Mouse (Mus musculus): ENCODE results near the gene Baz2a. TPM values are rescaled to one million over a fixed set of nuclear protein-coding genes. Genes with fewer than 3 reads are reported as not detected.

Gene Baz2a
- polyA plus RNA-seq, 1 experiment from 2014 or later, result 17.2 TPM

GRCm38 (mm10) chr10:128127497-128127896, 36.1 kb downstream of the Baz2a start:
- WGBS, result 75% methylated on average over 5 of the region's 5 CpGs
- no peak for ATAC-seq (ENCODE audit: insufficient number of reproducible peaks, insufficient read depth, low FRiP score, low read depth)
- H3K36me3 ChIP-seq (ENCODE audit: control insufficient read depth, insufficient read depth, low read length), result peaks cover 92% of the 10 kb centered on the region
- no peak overlapping the region for H3K27ac ChIP-seq (replicated peaks in 1 of 2; ENCODE audit: control insufficient read depth in 1 of 2, insufficient read depth in 1 of 2, low read depth in 2 of 2, low read length in 2 of 2)
- H3K4me3 ChIP-seq (ENCODE audit: control insufficient read depth in 1 of 2, insufficient read depth in 1 of 2, low read depth in 1 of 2, low read length in 2 of 2), result no peak overlapping the region
- H3K4me1 ChIP-seq (ENCODE audit: control insufficient read depth in 2 of 2, insufficient read depth in 2 of 2, low read length in 2 of 2), result no peaks in the 10 kb centered on the region
- no peak overlapping the region for H3K4me2 ChIP-seq (ENCODE audit: low read length)
- no peak overlapping the region for H3K9ac ChIP-seq (ENCODE audit: low read length)
- H3K9me3 ChIP-seq (ENCODE audit: control insufficient read depth, low read length), result no peaks in the 10 kb centered on the region
- H3K27me3 ChIP-seq (ENCODE audit: control insufficient read depth, insufficient read depth, low read length), result no peaks in the 10 kb centered on the region

DNA sequence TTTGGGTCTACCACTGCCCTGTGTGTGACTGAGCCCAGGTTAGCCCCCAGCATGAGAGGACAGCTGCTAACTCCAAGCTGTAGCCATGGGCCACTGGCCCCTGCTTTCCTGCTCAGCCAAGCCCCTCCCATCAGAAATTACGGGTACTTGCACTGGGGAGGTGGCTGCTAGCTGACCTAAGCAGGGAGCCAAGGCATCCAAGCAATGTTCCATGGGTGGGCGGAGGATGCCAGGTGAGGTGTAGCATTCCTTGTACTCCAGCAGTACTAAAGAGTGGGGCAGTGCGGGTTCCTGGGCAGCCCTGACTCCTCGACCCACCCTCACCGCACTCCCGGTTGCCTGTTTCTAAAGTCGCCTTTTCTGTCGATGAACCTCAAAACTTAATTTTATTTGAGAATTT, 36.8 kb downstream of the Baz2a start:
- Histone ChIP-seq H3K27me3 (ENCODE audit: control insufficient read depth, insufficient read depth, low read length) (no peaks in the 10 kb centered on the region), H3K9ac (ENCODE audit: low read length) (no peak overlapping the region), H3K9me3 (ENCODE audit: control insufficient read depth, low read length) (no peaks in the 10 kb centered on the region), H3K36me3 (ENCODE audit: control insufficient read depth, insufficient read depth, low read length) (peaks cover 92% of the 10 kb centered on the region), H3K27ac (replicated peaks in 1 of 2; ENCODE audit: control insufficient read depth in 1 of 2, insufficient read depth in 1 of 2, low read depth in 2 of 2, low read length in 2 of 2) (no peak overlapping the region; a peak in 1 of 4 replicates), H3K4me1 (ENCODE audit: control insufficient read depth in 2 of 2, insufficient read depth in 2 of 2, low read length in 2 of 2) (no peaks in the 10 kb centered on the region), H3K4me3 (ENCODE audit: control insufficient read depth in 1 of 2, insufficient read depth in 1 of 2, low read depth in 1 of 2, low read length in 2 of 2) (no peak overlapping the region), H3K4me2 (ENCODE audit: low read length) (no peak overlapping the region)
- no peak for ATAC-seq (ENCODE audit: insufficient number of reproducible peaks, insufficient read depth, low FRiP score, low read depth)
- 83% methylated on average over 8 of the region's 8 CpGs for WGBS

- H3K27ac ChIP-seq (replicated peaks in 1 of 2; ENCODE audit: control insufficient read depth in 1 of 2, insufficient read depth in 1 of 2, low read depth in 2 of 2, low read length in 2 of 2), result no peak overlapping the region
These were observed 39.9 kb downstream of the Baz2a start for GRCm38 (mm10) chr10:128131297-128131696.

GRCm38 (mm10) chr10:128131812-128132211, 40.4 kb downstream of the Baz2a start:
- no peak for ATAC-seq (ENCODE audit: insufficient number of reproducible peaks, insufficient read depth, low FRiP score, low read depth)
- H3K9me3 ChIP-seq (ENCODE audit: control insufficient read depth, low read length), result no peaks in the 10 kb centered on the region
- no peak overlapping the region for H3K4me2 ChIP-seq (ENCODE audit: low read length)
- no peak overlapping the region for H3K27ac ChIP-seq (replicated peaks in 1 of 2; ENCODE audit: control insufficient read depth in 1 of 2, insufficient read depth in 1 of 2, low read depth in 2 of 2, low read length in 2 of 2)
- H3K9ac ChIP-seq (ENCODE audit: low read length), result no peak overlapping the region
- peaks cover 86% of the 10 kb centered on the region for H3K36me3 ChIP-seq (ENCODE audit: control insufficient read depth, insufficient read depth, low read length)
- H3K4me3 ChIP-seq (ENCODE audit: control insufficient read depth in 1 of 2, insufficient read depth in 1 of 2, low read depth in 1 of 2, low read length in 2 of 2), result no peak overlapping the region
- H3K27me3 ChIP-seq (ENCODE audit: control insufficient read depth, insufficient read depth, low read length), result no peaks in the 10 kb centered on the region
- H3K4me1 ChIP-seq (ENCODE audit: control insufficient read depth in 2 of 2, insufficient read depth in 2 of 2, low read length in 2 of 2), result no peaks in the 10 kb centered on the region

More at GRCm38 (mm10) chr10:128131297-128131696, 39.9 kb downstream of the Baz2a start:
- WGBS, result 73% methylated on average over 3 of the region's 3 CpGs
- peaks cover 91% of the 10 kb centered on the region for H3K36me3 ChIP-seq (ENCODE audit: control insufficient read depth, insufficient read depth, low read length)
- no peaks in the 10 kb centered on the region for H3K27me3 ChIP-seq (ENCODE audit: control insufficient read depth, insufficient read depth, low read length)
- H3K9ac ChIP-seq (ENCODE audit: low read length), result no peak overlapping the region
- no peak overlapping the region for H3K4me2 ChIP-seq (ENCODE audit: low read length)
- no peak for ATAC-seq (ENCODE audit: insufficient number of reproducible peaks, insufficient read depth, low FRiP score, low read depth)
- no peaks in the 10 kb centered on the region for H3K4me1 ChIP-seq (ENCODE audit: control insufficient read depth in 2 of 2, insufficient read depth in 2 of 2, low read length in 2 of 2)
- H3K4me3 ChIP-seq (ENCODE audit: control insufficient read depth in 1 of 2, insufficient read depth in 1 of 2, low read depth in 1 of 2, low read length in 2 of 2), result no peak overlapping the region
- H3K9me3 ChIP-seq (ENCODE audit: control insufficient read depth, low read length), result no peaks in the 10 kb centered on the region

DNA sequence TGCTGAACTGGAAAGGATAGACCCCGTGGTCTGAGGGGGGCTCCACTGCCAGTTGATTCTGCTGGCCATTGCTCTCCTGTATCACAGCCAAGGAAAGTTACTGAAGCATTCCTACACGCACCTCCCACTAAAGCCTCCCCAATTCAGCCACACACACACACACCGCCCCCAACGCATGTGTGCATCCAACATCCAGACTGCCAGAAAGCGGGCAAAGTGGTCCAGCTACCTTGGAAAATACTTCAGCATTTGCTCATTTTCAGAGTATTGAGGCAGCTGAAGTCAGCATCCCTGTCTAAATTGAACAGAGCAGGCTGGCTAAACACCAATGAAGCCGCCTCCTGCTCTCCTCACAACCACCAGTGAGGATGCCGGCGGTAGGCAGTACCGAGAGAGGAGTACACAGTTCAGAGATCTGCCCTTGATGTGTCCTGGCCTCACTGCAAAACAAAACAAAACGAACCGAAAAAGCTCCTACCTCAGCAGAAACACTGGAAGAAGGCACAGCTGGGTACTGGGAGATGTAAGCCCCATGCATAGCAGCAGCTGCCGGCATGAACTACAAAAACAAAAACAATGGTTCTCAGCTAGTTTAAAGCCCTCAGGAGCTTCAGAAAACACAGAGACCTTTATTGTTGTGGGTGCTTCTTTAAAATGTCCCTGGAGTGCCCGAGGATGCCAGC, 42.4 kb downstream of the Baz2a start:
- Histone ChIP-seq H3K36me3 (ENCODE audit: control insufficient read depth, insufficient read depth, low read length) (peaks cover 90% of the 10 kb centered on the region), H3K9ac (ENCODE audit: low read length) (no peak overlapping the region), H3K4me3 (ENCODE audit: control insufficient read depth in 1 of 2, insufficient read depth in 1 of 2, low read depth in 1 of 2, low read length in 2 of 2) (no peak overlapping the region), H3K9me3 (ENCODE audit: control insufficient read depth, low read length) (no peaks in the 10 kb centered on the region), H3K4me2 (ENCODE audit: low read length) (no peak overlapping the region), H3K27ac (replicated peaks in 1 of 2; ENCODE audit: control insufficient read depth in 1 of 2, insufficient read depth in 1 of 2, low read depth in 2 of 2, low read length in 2 of 2) (no peak overlapping the region), H3K27me3 (ENCODE audit: control insufficient read depth, insufficient read depth, low read length) (no peaks in the 10 kb centered on the region), H3K4me1 (ENCODE audit: control insufficient read depth in 2 of 2, insufficient read depth in 2 of 2, low read length in 2 of 2) (no peaks in the 10 kb centered on the region)
- 64% methylated on average over 13 of the region's 13 CpGs for WGBS
- ATAC-seq (ENCODE audit: insufficient number of reproducible peaks, insufficient read depth, low FRiP score, low read depth), result no peak

DNA sequence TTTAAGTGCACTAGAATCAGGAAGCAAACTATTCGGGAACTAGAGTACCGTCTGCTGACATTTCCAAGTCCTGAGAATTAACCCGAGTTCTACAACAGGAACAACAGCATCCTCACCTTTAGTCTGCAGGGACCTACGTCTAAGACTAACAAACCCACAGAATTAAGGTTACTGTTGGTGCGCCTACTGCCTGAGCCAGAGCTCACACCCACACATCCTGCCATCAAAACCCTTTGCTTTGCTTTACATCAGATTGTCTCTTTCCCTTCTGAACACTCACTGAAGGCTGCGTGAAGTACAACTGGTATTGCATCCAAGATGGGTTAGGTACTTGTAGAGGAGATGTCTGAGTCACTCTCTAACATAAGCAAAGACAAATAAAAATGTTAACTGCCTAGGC, 44.0 kb downstream of the Baz2a start:
- H3K27me3 ChIP-seq (ENCODE audit: control insufficient read depth, insufficient read depth, low read length), result no peaks in the 10 kb centered on the region
- no peaks in the 10 kb centered on the region for H3K4me1 ChIP-seq (ENCODE audit: control insufficient read depth in 2 of 2, insufficient read depth in 2 of 2, low read length in 2 of 2)
- no peak overlapping the region for H3K9ac ChIP-seq (ENCODE audit: low read length)
- ATAC-seq (ENCODE audit: insufficient number of reproducible peaks, insufficient read depth, low FRiP score, low read depth), result no peak
- no peak overlapping the region for H3K27ac ChIP-seq (replicated peaks in 1 of 2; ENCODE audit: control insufficient read depth in 1 of 2, insufficient read depth in 1 of 2, low read depth in 2 of 2, low read length in 2 of 2)
- peaks cover 93% of the 10 kb centered on the region for H3K36me3 ChIP-seq (ENCODE audit: control insufficient read depth, insufficient read depth, low read length)
- 87% methylated on average over 6 of the region's 6 CpGs for WGBS
- no peaks in the 10 kb centered on the region for H3K9me3 ChIP-seq (ENCODE audit: control insufficient read depth, low read length)
- H3K4me3 ChIP-seq (ENCODE audit: control insufficient read depth in 1 of 2, insufficient read depth in 1 of 2, low read depth in 1 of 2, low read length in 2 of 2), result no peak overlapping the region
- H3K4me2 ChIP-seq (ENCODE audit: low read length), result no peak overlapping the region

DNA sequence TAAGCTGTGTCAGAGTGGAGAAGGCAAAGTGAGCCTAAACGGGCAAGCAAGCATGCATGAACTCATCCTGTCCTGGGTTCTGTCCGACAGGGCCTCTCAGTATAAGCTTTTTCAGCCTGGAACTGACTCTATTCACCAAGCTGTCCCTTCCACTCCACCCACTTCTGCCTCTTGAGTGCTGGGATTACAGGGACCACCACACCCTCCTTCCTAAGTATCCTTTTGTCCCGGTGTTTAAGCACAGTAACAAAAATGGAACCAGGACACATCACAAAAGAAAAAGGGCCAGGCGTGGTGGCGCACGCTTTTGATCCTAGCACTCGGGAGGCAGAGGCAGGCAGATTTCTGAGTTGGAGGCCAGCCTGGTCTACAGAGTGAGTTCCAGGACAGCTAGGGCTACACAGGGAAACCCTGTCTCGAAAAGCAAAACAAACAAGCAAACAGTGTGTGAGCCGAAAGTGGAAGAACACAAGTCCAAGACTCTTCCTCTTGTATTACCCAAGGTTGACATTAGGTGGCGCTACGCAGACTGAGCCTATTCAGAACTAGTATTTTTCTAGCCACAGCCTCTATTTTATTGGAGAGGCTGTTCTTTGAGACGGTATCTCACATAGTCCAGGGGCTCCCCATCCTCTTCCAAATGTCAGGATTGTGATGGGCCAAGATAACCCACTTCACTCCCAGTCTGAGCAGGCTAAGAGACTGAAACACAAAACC, 49.0 kb downstream of the Baz2a start:
- 69% methylated on average over 12 of the region's 12 CpGs for WGBS
- H3K4me1 ChIP-seq (ENCODE audit: control insufficient read depth in 2 of 2, insufficient read depth in 2 of 2, low read length in 2 of 2), result no peaks in the 10 kb centered on the region
- no peaks in the 10 kb centered on the region for H3K9me3 ChIP-seq (ENCODE audit: control insufficient read depth, low read length)
- no peaks in the 10 kb centered on the region for H3K27me3 ChIP-seq (ENCODE audit: control insufficient read depth, insufficient read depth, low read length)
- no peak for ATAC-seq (ENCODE audit: insufficient number of reproducible peaks, insufficient read depth, low FRiP score, low read depth)
- no peak overlapping the region for H3K4me2 ChIP-seq (ENCODE audit: low read length)
- H3K36me3 ChIP-seq (ENCODE audit: control insufficient read depth, insufficient read depth, low read length), result peaks cover 90% of the 10 kb centered on the region
- no peak overlapping the region for H3K27ac ChIP-seq (replicated peaks in 1 of 2; ENCODE audit: control insufficient read depth in 1 of 2, insufficient read depth in 1 of 2, low read depth in 2 of 2, low read length in 2 of 2)
- H3K4me3 ChIP-seq (ENCODE audit: control insufficient read depth in 1 of 2, insufficient read depth in 1 of 2, low read depth in 1 of 2, low read length in 2 of 2), result no peak overlapping the region
- no peak overlapping the region for H3K9ac ChIP-seq (ENCODE audit: low read length)
